Comparison of ENCODE assay signal across 9 mouse cellular contexts in the genomic region with DNA sequence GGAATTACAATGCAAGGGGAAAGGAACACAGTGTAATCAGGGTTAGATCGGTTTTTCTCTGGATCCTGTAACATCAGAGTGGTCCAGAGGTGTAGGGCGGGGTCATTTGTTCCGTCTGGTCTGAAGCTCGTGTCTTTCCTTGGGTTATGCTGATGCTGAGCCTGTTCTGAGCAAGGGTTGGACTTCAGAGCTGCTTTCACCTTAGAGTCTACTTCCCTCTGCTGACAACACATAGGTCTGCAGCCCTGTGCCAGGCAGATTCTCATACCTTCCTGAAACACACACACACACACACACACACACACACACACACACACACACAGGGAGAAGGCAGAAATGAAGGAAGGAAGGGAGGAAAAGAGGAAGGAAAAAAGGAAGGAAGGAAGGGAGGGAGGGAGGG. TPM values are rescaled to one million over a fixed set of nuclear protein-coding genes. Genes with fewer than 3 reads are reported as not detected.
DNase-seq lines count a peak whose midpoint lies in the region; ATAC-seq and TF ChIP-seq lines count a peak whose summit lies in the region.
"Had no signal": no experiment of that assay in that cellular context is flagged by ENCODE, and none has a peak within 500 bp of the region (broad histone marks: within the 10 kb centered on the region; RNA-seq: fewer than 3 reads in every experiment).

No protein-coding gene starts in this region.

- WGBS in kidney, adult 2 months = 38% methylated on average over 4 of the region's 4 CpGs
- WGBS in kidney, embryonic 14.5 days = 64% methylated on average over 4 of the region's 4 CpGs
- WGBS in intestine, postnatal 0 days = 47% methylated on average over 4 of the region's 4 CpGs

- H3K9me3 ChIP-seq in kidney, embryonic 14.5 days (ENCODE audit: control insufficient read depth, low read length) = no peaks in the 10 kb centered on the region
- no peaks in the 10 kb centered on the region for H3K9me3 ChIP-seq in CH12.LX (replicated peaks; ENCODE audit: low read length)
- no peaks in the 10 kb centered on the region for H3K9me3 ChIP-seq in intestine, postnatal 0 days (ENCODE audit: control insufficient read depth)

- TF ChIP-seq EP300 in CH12.LX (IDR thresholded peaks at IDR 0.05; ENCODE audit: low read length) = peak; percentile 49; the same call in 1 of the 2 replicates

- in situ Hi-C loops in CH12.LX (cut with MboI; ENCODE audit: low pct_ligation_motif_present, low pct_unique_long_range_greater_than_20kb, low sequenced_read_pairs) = loop anchor here (5.0 to 25.0 kb wide), 3 partner anchors 121 to 324 kb away; no protein-coding TSS in a partner anchor

- no peak for ATAC-seq in kidney, embryonic 14.5 days (ENCODE audit: low FRiP score, low TSS enrichment)
- ATAC-seq in cerebellum, adult (ENCODE audit: insufficient number of reproducible peaks, low FRiP score, low TSS enrichment) = peak; percentile 95
- peak; percentile 67; the same call in 1 of the 2 replicates for ATAC-seq in intestine, postnatal 0 days
- peak; percentile 96 for ATAC-seq in megakaryocyte-erythroid progenitor cell, adult 5-6 weeks (replicated peaks; ENCODE audit: low FRiP score, low TSS enrichment, poor library complexity, severe bottlenecking)

- no peak overlapping the region for H3K4me2 ChIP-seq in kidney, embryonic 14.5 days (replicated peaks; ENCODE audit: low read depth, low read length)
- peak overlapping the region; percentile 67 for H3K4me2 ChIP-seq in CH12.LX (ENCODE audit: insufficient read depth, low read depth, poor library complexity, severe bottlenecking)
- H3K4me2 ChIP-seq in intestine, postnatal 0 days (replicated peaks; ENCODE audit: low read depth) = no peak overlapping the region

- peak; percentile 62 for TF ChIP-seq CTCF in kidney, adult 2 months (conservative IDR thresholded peaks at IDR 0.05; ENCODE audit: insufficient read depth, insufficient read length, low read depth, low read length)
- peak in 1 of 2 experiments; percentile 88; a peak in 2 of 4 replicates for TF ChIP-seq CTCF in CH12.LX (conservative IDR thresholded peaks at IDR 0.05 in 1 of 2, IDR thresholded peaks at IDR 0.05 in 1 of 2; ENCODE audit: low read depth in 2 of 2, low read length in 2 of 2)
- TF ChIP-seq CTCF in intestine, postnatal 0 days (IDR thresholded peaks at IDR 0.05; ENCODE audit: low read depth) = peak; percentile 79

- no peak overlapping the region for H3K27ac ChIP-seq in kidney, adult 2 months (ENCODE audit: insufficient read depth, low read depth, low read length)
- H3K27ac ChIP-seq in kidney, embryonic 14.5 days (ENCODE audit: low read depth, low read length) = no peak overlapping the region
- no peak overlapping the region for H3K27ac ChIP-seq in CH12.LX (ENCODE audit: insufficient read depth, low read depth)
- no peak overlapping the region for H3K27ac ChIP-seq in intestine, postnatal 0 days (ENCODE audit: low read depth, low read length)

- dilution Hi-C loops in CH12.LX (cut with MboI; ENCODE audit: extremely low pct_ligation_motif_present, extremely low pct_unique_long_range_greater_than_20kb, low sequenced_read_pairs) = no loop called here

- peak; percentile 91 for TF ChIP-seq RAD21 in CH12.LX (IDR thresholded peaks at IDR 0.05; ENCODE audit: low read depth, low read length)

- H3K36me3 ChIP-seq in kidney, adult 2 months (ENCODE audit: control insufficient read depth, insufficient read depth, low read length) = no peaks in the 10 kb centered on the region
- no peaks in the 10 kb centered on the region for H3K36me3 ChIP-seq in kidney, embryonic 14.5 days (ENCODE audit: control insufficient read depth, insufficient read depth, low read length)
- H3K36me3 ChIP-seq in CH12.LX (replicated peaks in 1 of 2; ENCODE audit: control insufficient read depth in 1 of 2, insufficient read depth in 1 of 2, low read length in 1 of 2) = no peaks in the 10 kb centered on the region
- H3K36me3 ChIP-seq in intestine, postnatal 0 days (ENCODE audit: control insufficient read depth, insufficient read depth) = no peaks in the 10 kb centered on the region

- TF ChIP-seq POLR2A in kidney, adult 2 months (IDR thresholded peaks at IDR 0.05; ENCODE audit: low read depth, low read length) = no peak
- no peak for TF ChIP-seq POLR2A in CH12.LX (IDR thresholded peaks at IDR 0.05; ENCODE audit: low read depth, low read length)

- H3K9ac ChIP-seq in kidney, embryonic 14.5 days (ENCODE audit: low read depth, low read length) = no peak overlapping the region
- H3K9ac ChIP-seq in CH12.LX (ENCODE audit: insufficient read depth, low read depth) = peak overlapping the region; percentile 37; the same call in 1 of the 2 replicates
- no peak overlapping the region for H3K9ac ChIP-seq in intestine, postnatal 0 days (ENCODE audit: low read depth, low read length)

- peak; percentile 43 for DNase-seq in kidney, adult 2 months
- DNase-seq in CH12.LX (ENCODE audit: extremely low read depth) = peak; percentile 89
- DNase-seq in gastrocnemius, postnatal 4 days (ENCODE audit: low spot score in 2 of 2) = no peak
- DNase-seq in gastrocnemius, adult 8-10 months (ENCODE audit: low spot score in 2 of 2) = no peak

- no peaks in the 10 kb centered on the region for H3K27me3 ChIP-seq in kidney, adult 2 months (replicated peaks; ENCODE audit: control insufficient read depth, insufficient read depth, low read length)
- no peaks in the 10 kb centered on the region for H3K27me3 ChIP-seq in kidney, embryonic 14.5 days (ENCODE audit: control insufficient read depth, insufficient read depth, low read length)
- H3K27me3 ChIP-seq in CH12.LX (replicated peaks) = no peaks in the 10 kb centered on the region
- H3K27me3 ChIP-seq in intestine, postnatal 0 days (replicated peaks; ENCODE audit: control insufficient read depth, insufficient read depth, low read length) = no peaks in the 10 kb centered on the region

- H3K4me1 ChIP-seq in kidney, adult 2 months (ENCODE audit: control insufficient read depth, insufficient read depth, low read length) = no peaks in the 10 kb centered on the region
- H3K4me1 ChIP-seq in kidney, embryonic 14.5 days (ENCODE audit: control insufficient read depth, insufficient read depth, low read length) = no peaks in the 10 kb centered on the region
- H3K4me1 ChIP-seq in CH12.LX (ENCODE audit: control insufficient read depth in 1 of 2, insufficient read depth in 2 of 2) = peaks cover 3 to 16% of the 10 kb centered on the region in 2 experiments; a peak in 3 of 4 replicates
- no peaks in the 10 kb centered on the region for H3K4me1 ChIP-seq in intestine, postnatal 0 days (replicated peaks; ENCODE audit: control insufficient read depth, insufficient read depth, low read length)

- no peak overlapping the region for H3K4me3 ChIP-seq in kidney, adult 2 months (ENCODE audit: insufficient read depth, low read depth, low read length)
- no peak overlapping the region for H3K4me3 ChIP-seq in kidney, embryonic 14.5 days (ENCODE audit: low read length)
- H3K4me3 ChIP-seq in CH12.LX (replicated peaks in 1 of 3; ENCODE audit: low read depth in 2 of 3, low read length in 2 of 3, poor library complexity in 1 of 3) = no peak overlapping the region
- no peak overlapping the region for H3K4me3 ChIP-seq in intestine, postnatal 0 days (ENCODE audit: low read depth, low read length)
- H3K4me3 ChIP-seq: myocyte had no signal

- peaks cover 2% of the 10 kb centered on the region; the same call in 1 of the 2 replicates for H3K79me2 ChIP-seq in CH12.LX (replicated peaks; ENCODE audit: control insufficient read depth, extremely low read depth, insufficient read depth, poor library complexity, severe bottlenecking)

TF ChIP-seq in CH12.LX, 34 proteins besides CTCF, POLR2A, EP300 and RAD21 (continues in another document):
- TF ChIP-seq SIN3A (IDR thresholded peaks at IDR 0.05; ENCODE audit: low read length) (0 out of 2 replicates have a peak, but pooled peaks have one; percentile 69), JUND (conservative IDR thresholded peaks at IDR 0.05; ENCODE audit: low read depth, low read length) (no peak), JUN (IDR thresholded peaks at IDR 0.05; ENCODE audit: insufficient read depth, low read depth, low read length) (peak; percentile 16; the same call in 1 of the 2 replicates), MAFK (IDR thresholded peaks at IDR 0.05; ENCODE audit: insufficient replicate concordance, low read length) (no peak; the same call in 1 of the 2 replicates), ETS1 (conservative IDR thresholded peaks at IDR 0.05; ENCODE audit: low read depth, low read length) (no peak), SMC3 (IDR thresholded peaks at IDR 0.05; ENCODE audit: low read depth, low read length) (peak; percentile 93), HCFC1 (IDR thresholded peaks at IDR 0.05; ENCODE audit: low read depth, low read length) (0 out of 2 replicates have a peak, but pooled peaks have one; percentile 30), BHLHE40 (IDR thresholded peaks at IDR 0.05; ENCODE audit: low read depth, low read length) (peak; percentile 62), USF2 (conservative IDR thresholded peaks at IDR 0.05; ENCODE audit: low read depth, low read length) (no peak), USF1 (IDR thresholded peaks at IDR 0.05; ENCODE audit: low read depth, low read length) (no peak), ELF1 (IDR thresholded peaks at IDR 0.05; ENCODE audit: low read depth, low read length) (peak; percentile 40; the same call in 1 of the 2 replicates), IRF4 (IDR thresholded peaks at IDR 0.05; ENCODE audit: low read depth, low read length) (peak; percentile 50; the same call in 1 of the 2 replicates), PAX5 (IDR thresholded peaks at IDR 0.05; ENCODE audit: low read length) (no peak), MAX (IDR thresholded peaks at IDR 0.05; ENCODE audit: low read length) (peak; percentile 51; the same call in 1 of the 2 replicates), MXI1 (IDR thresholded peaks at IDR 0.05; ENCODE audit: low read depth, low read length) (peak; percentile 47; the same call in 1 of the 2 replicates), MYC (IDR thresholded peaks at IDR 0.05; ENCODE audit: low read depth, low read length) (peak; percentile 87; the same call in 1 of the 2 replicates), ZC3H11A (IDR thresholded peaks at IDR 0.05; ENCODE audit: low read depth, low read length) (peak; percentile 76), ZMIZ1 (IDR thresholded peaks at IDR 0.05; ENCODE audit: low read depth, low read length) (no peak)

RNA-seq across cellular contexts. Expression of a gene that starts 43.2 kb away (rescaled TPM):
- 13.5 and 14.9 TPM in 2 replicates for polyA plus RNA-seq in kidney, adult 2 months (2012; rRNA removed)
- 11.6 and 14.0 TPM in 2 replicates for polyA plus RNA-seq in kidney, embryonic 14.5 days (2014; fragmentation: Nextera tagmentation; extraction: Ambion mirVana)
- total RNA-seq in CH12.LX (2012; rRNA removed) = 22.5 and 25.3 TPM in 2 replicates
- total RNA-seq in CH12.LX (2014; rRNA removed) = 19.7 and 21.7 TPM in 2 replicates
- 11.7 and 17.8 TPM in 2 replicates for polyA plus RNA-seq in CH12.LX (2012; ENCODE audit: insufficient read length, low read depth)
- 3.8 and 4.0 TPM in 2 replicates for polyA plus RNA-seq in intestine, postnatal 0 days (2015; fragmentation: Nextera tagmentation; extraction: Ambion mirVana)
- total RNA-seq in megakaryocyte-erythroid progenitor cell, adult 5-6 weeks (2014; fragmentation: Nextera tagmentation) = 31.5 and 34.3 TPM in 2 replicates
- total RNA-seq in megakaryocyte-erythroid progenitor cell, adult 5-6 weeks (2017) = 18.6 and 28.3 TPM in 2 replicates
- 10 to 100 TPM; 33.1 to 36.9 TPM for total RNA-seq in gastrocnemius, postnatal 4 days (2021)
- total RNA-seq in gastrocnemius, adult 8-10 months (2022) = 10 to 100 TPM; 18.3 to 30.0 (median 24.9) TPM

Comparison
In these comparisons a context has a peak if more than half of its experiments do, and no peak if none do; other contexts are left out.
1. DNase-seq: peak in kidney, adult 2 months (single experiment) and CH12.LX (single experiment); none in gastrocnemius, postnatal 4 days (0 of 2) and gastrocnemius, adult 8-10 months (0 of 2).